Mouse (Mus musculus) kidney, adult 2 months (tissue): ENCODE measurements around the gene Snap91.

Experiments used
- CTCF ChIP-seq: fragments of 200-500 bp; conservative IDR thresholded peaks from 2 replicates; pipeline ENCODE4 v1.5.1; 2011; ENCODE audit warnings: low read depth, mild to moderate bottlenecking, control low read depth, low read length, moderate library complexity, mixed read lengths; ENCODE audit not compliant: insufficient read depth, insufficient read length
- POLR2A ChIP-seq: fragments of 200-500 bp; IDR thresholded peaks from one replicate; pipeline ENCODE4 v1.6.1; 2011; ENCODE audit warnings: low read depth, low read length, control low read depth

GRCm38 (mm10) chr9:86851689-86852088, 28.8 kb downstream of the Snap91 start:
- no peak for TF ChIP-seq CTCF
- TF ChIP-seq POLR2A = no peak
